Mouse (Mus musculus) naive thymus-derived CD4-positive, alpha-beta T cell, adult 2 months (primary cell): ENCODE measurements around the gene Eno2.
"Not testable (repeated sequence)": the region's sequence is repeated elsewhere in the genome, so short reads cannot be mapped to it uniquely, and the experiment has no call there.

Source experiments
- DNase-seq: peaks from one replicate; pipeline ENCODE4 v3.0.0-alpha.2; 2011; ENCODE audit warnings: low read depth

Gene Eno2

DNA sequence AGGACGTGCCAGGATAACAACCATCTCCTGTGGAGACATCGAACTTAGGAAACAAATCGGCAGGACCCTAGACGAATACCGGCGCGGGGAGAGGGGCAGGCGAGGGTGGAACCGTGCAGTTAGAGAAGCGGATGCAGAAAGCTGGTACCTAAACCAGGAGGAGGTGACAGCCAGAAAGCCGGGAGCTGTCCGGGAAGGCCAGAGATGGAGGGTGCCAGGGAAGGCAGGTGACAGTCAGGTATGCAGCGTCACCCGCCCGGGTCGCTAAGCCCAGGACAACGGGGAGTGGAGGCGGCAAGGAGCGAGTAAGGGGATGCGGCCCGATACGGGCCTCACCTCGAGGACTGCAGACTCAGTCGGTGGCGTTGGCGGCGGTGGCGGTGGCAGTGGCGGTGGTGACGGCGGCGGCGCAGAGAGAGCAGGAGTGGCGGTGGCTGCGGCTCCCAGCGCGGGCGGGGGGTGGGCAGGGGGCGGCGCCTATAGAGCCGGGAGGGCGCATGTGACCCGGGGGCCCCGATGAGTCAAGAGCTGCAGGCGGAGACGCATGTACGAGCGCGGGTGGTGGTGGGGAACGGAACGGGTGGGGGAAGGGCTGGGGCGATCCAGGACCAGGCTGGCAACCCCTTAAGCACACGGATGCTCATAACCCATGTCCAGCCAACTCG is at the start of gene Eno2:
TSS of gene Eno2 (minus strand) at position 573 of the 665 bp plus-strand sequence.
- DNase-seq, result peak; percentile 69

DNA sequence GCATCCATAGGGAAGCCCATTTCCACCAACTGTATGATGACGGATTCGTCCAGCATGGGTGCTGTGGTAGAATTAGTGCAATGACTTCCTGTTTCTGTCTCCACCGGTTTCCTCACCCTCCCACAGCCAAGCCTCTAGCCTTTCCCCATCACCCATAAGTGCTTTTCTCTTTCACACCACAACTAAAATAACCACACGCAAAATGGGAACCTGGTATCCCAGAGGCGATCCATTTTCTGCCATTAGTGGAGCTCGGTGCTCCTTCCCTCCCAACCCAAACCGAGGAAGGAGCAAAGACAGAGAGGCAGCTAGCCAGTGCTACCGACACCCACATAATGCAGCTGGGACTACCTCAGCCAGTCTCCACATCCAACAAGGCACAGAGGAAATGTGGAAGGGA is 48.5 kb upstream of the Eno2 start:
- DNase-seq, result no peak

DNA sequence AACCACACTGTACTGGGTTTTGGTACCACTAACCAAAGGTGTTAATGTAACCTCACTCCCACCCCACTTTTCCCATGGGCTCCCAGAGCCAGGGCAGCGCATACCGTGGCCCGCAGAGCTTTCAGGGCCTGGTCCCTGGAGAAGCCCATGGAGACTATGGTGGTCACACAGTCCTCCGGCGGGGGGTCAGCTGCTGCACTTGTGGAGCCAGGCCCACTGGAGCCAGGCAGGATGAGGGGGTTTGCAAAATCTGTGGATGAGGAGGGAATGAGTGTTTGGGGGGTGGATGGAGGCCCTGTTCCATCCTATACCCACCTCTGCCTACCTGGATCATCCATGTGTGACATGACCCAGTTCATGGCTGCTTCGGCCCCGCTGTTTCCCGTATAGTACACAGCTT is 48.1 kb upstream of the Eno2 start:
- DNase-seq, result no peak

DNA sequence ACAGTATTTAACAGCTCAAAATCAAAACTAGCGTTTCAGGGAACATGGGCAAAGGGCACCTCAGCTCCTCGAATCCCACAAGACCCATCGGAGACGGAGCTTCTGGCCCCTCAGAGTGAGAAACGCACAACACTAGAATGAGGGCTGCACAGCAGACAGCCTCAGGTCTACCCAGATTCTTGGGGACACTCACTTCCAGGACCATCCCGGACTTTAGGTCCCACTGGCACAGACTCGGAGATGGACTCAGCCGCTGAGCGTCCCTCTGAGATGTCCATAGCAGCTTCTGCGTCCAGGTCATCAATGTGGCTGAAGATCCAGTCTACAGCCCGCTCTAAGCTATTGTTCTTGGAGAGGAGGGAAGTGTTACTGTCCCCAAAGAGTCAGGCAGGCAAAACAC is 47.7 kb upstream of the Eno2 start:
- no peak for DNase-seq

DNA sequence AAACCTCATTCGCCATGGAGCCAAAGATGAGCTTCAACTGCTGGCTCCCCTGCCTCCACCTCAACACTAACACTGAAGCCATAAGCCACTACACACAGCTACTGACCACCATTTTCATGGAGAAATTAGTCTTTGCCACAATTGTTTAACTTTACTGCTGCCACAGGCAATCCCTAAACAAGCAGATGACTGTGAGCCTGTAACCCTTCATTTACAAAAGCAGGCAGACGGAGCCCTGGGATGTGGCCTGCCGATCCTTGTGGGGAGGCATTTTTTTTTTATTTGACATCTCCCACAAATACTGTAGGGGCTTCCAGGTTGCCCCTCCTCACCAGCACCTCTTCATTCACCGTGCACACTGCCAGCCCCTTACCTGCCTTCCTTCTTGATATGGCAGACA is 47.1 kb upstream of the Eno2 start:
- DNase-seq, result no peak

DNA sequence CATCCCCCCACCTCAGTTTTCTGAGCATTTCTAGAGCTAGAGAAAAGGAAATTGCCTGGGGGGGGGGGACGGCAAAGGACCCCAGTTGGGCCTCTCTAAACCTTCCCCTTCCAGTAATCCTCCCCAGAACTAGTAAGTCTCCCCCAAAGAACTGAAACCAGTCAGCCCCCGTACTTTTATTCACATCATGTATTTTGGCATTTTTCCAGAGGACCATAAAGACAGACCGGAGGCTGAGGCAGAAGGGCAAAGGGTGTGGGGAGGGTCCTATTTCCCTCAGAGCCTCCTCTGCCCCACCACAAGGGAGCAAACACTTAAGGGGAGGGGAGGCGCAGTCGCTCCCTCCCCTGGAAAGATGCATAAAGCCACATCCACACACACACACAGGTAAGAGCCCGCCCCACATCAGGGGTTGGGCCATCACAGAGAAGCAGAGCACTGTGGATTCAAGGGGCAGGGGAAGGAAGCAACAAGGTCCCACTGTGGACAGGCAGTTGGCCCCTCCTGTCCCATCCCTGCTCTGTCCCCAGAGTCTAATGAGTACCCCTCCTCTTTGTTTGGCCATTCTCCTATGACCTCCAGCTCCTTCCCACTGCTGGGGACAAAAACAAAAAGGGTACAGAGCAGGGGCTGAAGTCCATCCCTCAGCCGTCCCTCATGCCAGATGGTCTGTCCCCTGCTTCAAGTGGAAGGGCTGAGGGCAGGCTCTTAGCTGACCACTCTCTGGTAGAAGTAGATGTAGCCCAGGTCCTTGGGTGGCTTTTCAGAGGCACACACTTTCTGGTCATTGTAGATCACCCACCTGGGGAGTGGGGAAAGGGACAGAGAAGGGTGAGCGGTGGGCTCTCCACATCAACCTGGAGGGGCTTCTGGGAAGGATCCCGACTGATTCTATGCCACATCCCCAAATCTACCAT is 45.6 kb upstream of the Eno2 start:
- no peak for DNase-seq

DNA sequence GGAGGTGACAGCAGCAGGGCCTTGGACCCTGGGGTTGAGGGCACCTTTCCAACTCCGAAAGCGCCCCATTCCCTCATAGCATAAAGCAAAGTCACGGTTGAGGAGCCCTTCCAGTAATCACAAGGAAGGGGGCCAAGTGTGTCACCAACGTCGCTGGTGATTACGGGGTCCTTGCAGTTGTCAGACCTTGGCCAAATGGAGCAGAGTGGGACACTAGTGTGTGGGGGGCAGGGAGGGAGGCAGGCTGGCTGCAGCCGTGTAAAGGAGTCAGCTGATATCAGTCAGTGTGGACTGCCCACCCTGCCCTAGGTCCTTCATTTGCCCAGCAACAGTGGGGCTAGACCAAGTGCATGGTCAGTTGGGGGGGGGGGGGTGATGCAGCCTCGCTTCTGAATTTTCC is 45.0 kb upstream of the Eno2 start:
- no peak for DNase-seq

DNA sequence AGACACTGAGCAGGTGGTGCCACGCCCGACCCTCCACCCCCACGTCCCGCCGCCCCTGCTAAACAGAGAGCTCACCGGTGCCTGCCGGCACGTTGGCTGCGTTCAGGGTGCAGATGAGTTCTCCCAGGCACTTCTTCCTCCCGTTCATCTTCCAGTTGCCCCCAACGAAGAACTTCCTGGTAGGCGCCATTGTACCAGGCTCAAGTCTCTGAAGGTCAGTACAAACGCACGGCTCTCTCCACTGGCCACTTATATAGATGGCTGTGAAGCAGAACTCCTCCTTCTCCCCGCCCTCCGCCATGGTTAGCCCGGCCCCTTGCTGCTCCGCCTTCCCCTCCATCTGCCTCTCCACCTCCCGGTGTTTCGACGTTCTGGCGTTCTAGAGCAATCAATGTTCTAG is 44.5 kb upstream of the Eno2 start, which contains the start of gene Tpi1:
TSS of gene Tpi1 (minus strand) at position 364 of the 400 bp plus-strand sequence.
- peak; percentile 83 for DNase-seq

DNA sequence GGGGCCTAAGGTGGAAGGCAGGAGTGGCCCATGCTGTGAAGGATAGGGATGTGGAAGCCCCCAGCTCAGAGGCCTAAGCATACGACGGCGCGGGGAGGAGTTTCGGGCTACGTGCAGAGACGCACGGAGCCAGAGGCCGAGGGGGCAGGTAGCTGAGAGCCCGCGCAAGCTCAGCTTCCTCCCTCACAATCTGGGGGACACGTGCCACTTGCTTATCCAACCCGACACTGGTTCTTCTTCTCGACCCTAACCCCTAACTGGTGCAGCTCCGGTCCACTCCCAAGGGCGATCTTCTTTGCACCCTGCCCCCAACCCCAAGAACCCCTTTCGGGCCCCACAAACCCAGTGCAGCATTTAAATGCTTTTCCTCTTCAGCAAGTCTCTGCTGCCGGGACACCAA is 44.0 kb upstream of the Eno2 start:
- DNase-seq, result peak; percentile 72

DNA sequence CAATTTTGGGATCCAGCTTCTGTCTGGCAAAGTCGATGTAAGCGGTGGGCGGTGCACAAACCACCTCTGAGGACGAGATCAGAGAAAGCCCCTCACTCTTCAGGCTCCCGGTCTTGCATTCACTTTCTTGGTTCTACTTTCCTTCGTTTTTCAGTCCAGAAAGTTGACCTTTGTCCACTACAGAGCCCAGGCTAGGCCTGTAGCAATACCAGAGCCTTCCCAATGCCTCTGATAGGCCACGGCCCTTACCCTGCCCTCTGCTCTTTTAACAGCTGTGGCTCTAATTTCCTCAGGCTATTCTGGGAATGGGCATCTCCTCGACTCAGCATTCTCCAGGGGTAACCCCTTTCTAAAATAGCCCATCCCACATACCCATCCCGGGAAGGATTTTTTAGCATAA is 43.4 kb upstream of the Eno2 start:
- DNase-seq, result no peak

DNA sequence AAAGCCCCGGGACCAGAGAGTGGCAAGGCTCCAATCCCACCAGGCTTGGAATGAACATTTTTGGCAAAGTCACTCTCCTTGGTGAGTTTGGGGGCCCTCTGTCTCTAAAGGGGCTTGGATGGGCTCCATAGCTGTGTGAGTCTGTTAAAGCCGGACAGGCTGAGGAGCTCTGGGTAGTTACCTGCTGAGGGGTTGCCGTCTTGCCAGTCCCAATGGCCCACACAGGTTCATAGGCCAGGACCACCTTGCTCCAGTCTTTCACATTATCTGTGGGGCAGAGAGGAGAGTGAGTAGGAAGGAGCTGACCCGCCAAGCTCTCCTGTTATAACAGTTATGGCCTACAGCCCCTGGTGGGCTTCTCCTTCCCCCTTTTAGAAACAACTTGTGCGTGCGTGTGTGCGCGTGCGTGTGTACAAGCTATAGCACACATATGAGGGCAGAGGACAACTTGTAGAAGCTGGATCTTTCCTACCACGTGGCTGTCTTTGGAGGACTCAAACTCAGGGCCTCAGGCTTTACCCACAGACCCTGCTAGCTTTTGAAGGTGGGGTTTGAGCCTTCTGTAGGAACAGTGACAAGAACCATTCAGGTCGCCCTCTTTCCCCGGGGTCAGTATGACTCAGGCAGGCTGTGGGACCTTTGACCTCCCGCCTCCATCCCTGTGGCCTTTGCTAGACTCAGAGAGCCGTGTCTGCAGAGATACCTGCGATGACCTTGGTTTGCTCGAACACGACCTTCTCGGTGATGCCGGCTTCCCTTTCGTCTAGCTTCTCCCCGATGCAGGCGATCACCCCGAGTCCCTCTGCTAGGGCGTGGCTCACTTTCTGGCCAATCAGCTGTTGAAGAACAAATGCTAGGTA is 42.5 kb upstream of the Eno2 start:
- DNase-seq, result no peak

DNA sequence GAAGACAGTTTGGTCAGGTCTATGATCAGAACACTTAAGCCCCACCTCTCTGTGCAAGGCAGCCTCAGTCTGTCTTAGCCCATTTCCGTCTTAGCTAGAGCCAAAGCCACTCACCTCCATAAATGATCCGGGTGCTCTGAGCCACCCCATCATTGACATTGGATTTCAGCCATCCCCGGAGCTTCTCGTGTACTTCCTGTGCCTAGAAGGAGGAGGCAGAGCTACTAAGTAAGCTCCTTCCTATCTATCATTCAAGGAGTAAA is 41.9 kb upstream of the Eno2 start:
- DNase-seq, result no peak

DNA sequence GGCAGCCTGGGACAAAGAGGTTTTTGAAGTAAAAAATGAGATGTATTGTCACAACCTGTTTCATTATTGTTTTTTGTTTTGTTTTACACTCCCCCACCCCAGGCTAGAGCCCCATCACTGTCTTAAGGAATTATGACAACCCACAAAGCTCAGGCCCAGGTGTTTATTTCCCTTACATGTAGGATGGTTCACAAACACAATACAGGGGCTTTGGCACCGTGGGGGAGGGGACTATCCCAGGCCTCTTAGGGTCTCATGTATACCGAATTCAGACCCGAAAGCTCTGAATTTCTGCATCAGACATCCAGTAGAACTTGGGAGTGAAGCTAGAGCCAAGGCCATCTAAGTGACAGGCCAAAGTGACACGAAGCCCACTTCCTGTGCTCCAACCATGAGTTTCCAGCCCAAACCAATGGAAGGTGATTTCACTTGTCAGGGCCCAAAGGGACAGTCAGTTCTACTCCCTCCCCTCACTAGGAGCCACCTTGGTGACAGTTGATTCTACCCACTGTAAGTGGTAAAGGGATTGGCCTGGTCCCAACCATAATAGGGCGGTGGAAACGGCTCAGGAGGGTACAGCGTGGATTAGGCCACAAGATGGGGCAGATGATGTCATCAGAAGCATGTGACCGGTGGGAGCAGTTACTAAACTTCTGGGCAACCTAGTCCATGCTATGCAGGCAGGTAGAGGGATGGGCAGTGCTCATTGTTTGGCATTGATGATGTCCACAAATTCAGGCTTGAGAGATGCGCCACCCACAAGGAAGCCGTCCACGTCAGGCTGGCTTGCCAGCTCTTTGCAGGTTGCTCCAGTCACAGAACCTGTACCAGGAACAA is 41.3 kb upstream of the Eno2 start:
- not testable (repeated sequence) for DNase-seq

DNA sequence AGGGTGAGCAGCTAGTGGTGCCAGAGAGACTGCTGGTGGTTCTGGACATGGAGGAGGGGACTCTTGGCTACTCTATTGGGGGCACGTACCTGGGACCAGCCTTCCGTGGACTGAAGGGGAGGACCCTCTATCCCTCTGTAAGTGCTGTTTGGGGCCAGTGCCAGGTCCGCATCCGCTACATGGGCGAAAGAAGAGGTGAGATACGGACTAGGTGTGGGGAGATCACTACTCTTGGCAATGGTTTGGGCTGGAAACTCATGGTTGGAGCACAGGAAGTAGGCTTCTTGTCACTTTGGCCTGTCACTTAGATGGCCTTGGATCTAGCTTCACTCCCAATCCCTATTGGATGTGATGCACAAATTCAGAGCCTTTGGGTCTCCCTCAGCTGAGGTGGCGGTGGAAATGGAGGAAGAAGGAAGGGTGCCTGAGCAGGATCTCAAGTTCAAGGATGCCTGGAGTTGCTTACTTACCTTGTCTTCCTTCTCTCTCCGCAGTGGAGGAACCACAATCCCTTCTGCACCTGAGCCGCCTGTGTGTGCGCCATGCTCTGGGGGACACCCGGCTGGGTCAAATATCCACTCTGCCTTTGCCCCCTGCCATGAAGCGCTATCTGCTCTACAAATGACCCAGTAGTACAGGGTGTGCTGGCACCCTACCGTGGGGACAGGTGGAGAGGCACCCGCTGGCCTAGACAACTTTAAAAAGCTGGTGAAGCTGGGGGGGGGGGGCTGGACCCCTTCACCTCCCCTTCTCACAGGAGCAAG is 40.5 kb upstream of the Eno2 start:
- no peak for DNase-seq

DNA sequence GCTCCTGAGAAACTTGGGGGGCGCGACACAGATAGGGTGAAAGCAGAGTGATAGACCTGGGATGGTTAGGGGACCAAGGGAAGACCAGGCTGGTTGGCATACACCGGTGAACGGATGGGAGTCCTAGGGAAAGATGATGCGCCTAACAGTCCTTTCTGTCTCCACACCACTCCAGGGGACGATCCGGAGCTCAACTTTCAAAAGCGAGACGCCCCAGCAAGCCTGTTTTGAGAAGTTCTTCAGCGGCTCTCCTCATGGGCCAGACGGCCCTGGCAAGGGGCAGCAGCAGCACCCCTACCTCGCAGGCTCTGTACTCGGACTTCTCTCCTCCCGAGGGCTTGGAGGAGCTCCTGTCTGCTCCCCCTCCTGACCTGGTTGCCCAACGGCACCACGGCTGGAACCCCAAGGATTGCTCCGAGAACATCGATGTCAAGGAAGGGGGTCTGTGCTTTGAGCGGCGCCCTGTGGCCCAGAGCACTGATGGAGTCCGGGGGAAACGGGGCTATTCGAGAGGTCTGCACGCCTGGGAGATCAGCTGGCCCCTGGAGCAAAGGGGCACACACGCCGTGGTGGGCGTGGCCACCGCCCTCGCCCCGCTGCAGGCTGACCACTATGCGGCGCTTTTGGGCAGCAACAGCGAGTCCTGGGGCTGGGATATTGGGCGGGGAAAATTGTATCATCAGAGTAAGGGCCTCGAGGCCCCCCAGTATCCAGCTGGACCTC is 39.7 kb upstream of the Eno2 start:
- DNase-seq, result peak; percentile 63

DNA sequence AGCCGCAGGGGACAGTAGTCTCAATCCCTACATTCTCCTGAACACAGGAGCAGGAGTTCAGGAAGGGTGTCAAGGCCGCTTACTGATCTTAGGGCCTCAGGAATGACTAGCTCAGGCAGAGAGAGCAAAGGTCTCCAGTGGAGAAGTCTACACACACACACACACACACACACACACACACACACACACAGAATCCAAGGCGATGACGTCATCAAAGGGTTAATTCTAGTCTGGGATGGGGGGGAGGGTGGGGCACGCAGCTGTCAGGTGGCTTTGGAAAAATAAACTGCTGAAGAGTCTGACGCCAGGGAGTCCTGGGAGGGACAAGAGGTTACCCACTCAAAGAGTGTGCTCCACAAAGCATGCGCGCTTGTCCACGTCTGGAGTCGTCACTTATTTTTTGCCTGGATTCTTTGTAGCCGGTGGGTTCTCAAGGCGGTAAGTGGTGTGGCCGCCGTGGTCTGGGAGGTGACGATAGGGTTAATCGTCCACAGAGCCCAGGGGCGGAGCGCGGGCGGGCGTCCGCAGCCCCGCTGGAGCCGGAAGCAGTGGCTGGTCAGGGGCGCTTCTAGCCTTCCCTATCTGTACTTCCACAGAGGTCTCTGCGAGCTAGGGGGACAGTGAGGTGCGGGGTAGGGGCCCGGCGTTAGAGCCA is 39.0 kb upstream of the Eno2 start, which contains the start of gene Spsb2:
TSS of gene Spsb2 (plus strand) at position 304 of the 655 bp plus-strand sequence.
- peak; percentile 47 for DNase-seq

DNA sequence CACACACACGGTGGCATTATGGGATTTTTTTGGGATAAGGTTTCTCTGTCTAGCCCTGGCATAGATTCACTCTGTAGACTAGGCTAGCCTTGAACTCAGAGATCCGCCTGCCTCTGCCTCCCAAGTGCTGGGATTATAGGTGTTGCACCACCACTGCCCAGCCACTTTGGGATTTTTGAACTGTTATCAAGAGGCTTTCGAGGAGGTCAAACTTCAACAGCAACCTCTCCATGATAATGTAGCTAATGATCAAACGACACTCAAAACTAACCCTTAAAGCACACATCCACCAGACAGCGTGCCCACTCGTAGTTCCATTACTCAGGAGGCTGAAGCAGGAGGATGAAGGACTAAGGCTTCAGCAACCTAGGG is 38.5 kb upstream of the Eno2 start:
- no peak for DNase-seq

DNA sequence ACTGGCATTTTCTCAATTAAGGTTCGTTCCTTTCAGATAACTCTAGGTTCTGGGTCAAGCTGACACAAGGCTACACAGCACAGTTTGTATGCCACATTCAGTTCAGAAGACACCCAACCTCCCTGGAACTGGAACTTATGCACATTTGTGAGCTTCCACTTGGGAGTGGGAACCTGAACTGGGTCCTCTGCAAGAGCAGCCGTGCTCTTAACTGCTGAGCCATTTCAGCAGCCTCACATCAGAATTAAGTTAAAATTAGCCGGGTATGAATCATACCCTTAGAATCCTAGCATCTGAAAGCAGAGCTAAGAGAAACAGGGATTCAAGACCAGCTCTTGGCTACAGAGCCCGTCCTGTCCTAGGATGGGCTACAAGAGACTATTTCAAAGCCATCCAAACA is 37.9 kb upstream of the Eno2 start:
- no peak for DNase-seq

DNA sequence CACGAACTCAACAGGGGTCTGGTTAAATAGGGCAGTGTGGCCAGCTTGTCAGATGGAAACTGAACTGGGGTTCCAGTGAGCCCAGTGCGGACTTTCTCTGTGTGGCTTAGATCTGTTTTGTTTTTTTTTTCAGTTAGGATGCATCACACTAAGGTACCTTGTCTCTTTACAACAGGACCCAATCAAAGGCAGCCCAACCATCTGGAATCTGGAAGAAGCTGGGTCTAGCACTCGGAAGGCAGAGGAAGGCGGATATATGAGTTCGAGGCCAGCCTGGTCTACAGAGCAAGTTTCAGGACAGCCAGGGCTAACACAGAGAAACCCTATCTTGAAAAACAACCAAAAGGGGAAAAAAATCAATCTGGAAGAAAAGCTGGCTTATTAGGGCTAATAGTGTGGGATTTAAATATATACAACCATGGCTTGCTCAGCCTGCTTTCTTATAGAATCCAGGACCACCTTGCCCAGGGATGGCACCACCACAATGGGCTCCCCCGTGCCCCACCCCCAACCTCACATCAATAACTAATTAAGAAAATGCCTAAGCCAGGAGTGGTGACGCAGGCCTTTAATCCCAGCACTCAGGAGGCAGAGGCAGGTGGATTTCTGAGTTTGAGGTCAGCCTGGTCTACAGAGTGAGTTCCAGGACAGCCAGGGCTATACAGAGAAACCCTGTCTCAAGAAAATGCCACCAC is 37.1 kb upstream of the Eno2 start:
- no peak for DNase-seq
